In genomic region chr9:35058596-35059354, GRCm38 (mm10) we compare ENCODE assay signal across 10 mouse cellular contexts.
DNase-seq lines count a peak whose midpoint lies in the region; ATAC-seq lines count a peak whose summit lies in the region.
"Had no signal": no experiment of that assay in that cellular context is flagged by ENCODE, and none has a peak within 500 bp of the region (broad histone marks: within the 10 kb centered on the region; RNA-seq: fewer than 3 reads in every experiment).

No protein-coding gene starts in this region.

- peak; percentile 37 for DNase-seq in gastrocnemius, postnatal 25 days
- no peak for DNase-seq in gastrocnemius, postnatal 10 days
- peak; percentile 0 for DNase-seq in ovary, postnatal 10 days (ENCODE audit: low spot score)
- DNase-seq in ovary, postnatal 14 days (ENCODE audit: low spot score): no peak
- DNase-seq in fat pad, adult 2 months (ENCODE audit: extremely low read depth, low read depth, low spot score): peak; percentile 61
- DNase-seq in testis, postnatal 14 days (ENCODE audit: low spot score): peak; percentile 55
- DNase-seq in layer of hippocampus, adult 18-20 months (ENCODE audit: low spot score in 2 of 2): no peak

- no peak for ATAC-seq in erythroblast, adult 5-6 weeks (replicated peaks; ENCODE audit: low FRiP score, poor library complexity, severe bottlenecking)
- ATAC-seq: intestine, postnatal 0 days; Patski had no signal

Comparison
In these comparisons a context has a peak if more than half of its experiments do, and no peak if none do; other contexts are left out.
1. DNase-seq: peak in gastrocnemius, postnatal 25 days (single experiment), ovary, postnatal 10 days (single experiment), fat pad, adult 2 months (single experiment) and testis, postnatal 14 days (single experiment); none in gastrocnemius, postnatal 10 days (single experiment), ovary, postnatal 14 days (single experiment) and layer of hippocampus, adult 18-20 months (0 of 2).